14 mouse cellular contexts compared by ENCODE assay signal in genomic region chr1:57330228-57330627, GRCm38 (mm10). TPM values are rescaled to one million over a fixed set of nuclear protein-coding genes. Genes with fewer than 3 reads are reported as not detected.
DNase-seq lines count a peak whose midpoint lies in the region; ATAC-seq and TF ChIP-seq lines count a peak whose summit lies in the region.
"Had no signal": no experiment of that assay in that cellular context is flagged by ENCODE, and none has a peak within 500 bp of the region (broad histone marks: within the 10 kb centered on the region; RNA-seq: fewer than 3 reads in every experiment).

No protein-coding gene starts in this region.

- H3K27me3 ChIP-seq in hindbrain, embryonic 16.5 days (replicated peaks; ENCODE audit: control insufficient read depth, insufficient read depth, low read length) = no peaks in the 10 kb centered on the region
- no peaks in the 10 kb centered on the region for H3K27me3 ChIP-seq in hindbrain, embryonic 13.5 days
- H3K27me3 ChIP-seq in kidney, adult 2 months (replicated peaks; ENCODE audit: control insufficient read depth, insufficient read depth, low read length) = no peaks in the 10 kb centered on the region

- H3K4me3 ChIP-seq in hindbrain, embryonic 16.5 days (ENCODE audit: low read length) = no peak overlapping the region
- H3K4me3 ChIP-seq in hindbrain, embryonic 13.5 days = no peak overlapping the region
- H3K4me3 ChIP-seq in kidney, adult 2 months (ENCODE audit: insufficient read depth, low read depth, low read length) = no peak overlapping the region

- ATAC-seq in hindbrain, embryonic 16.5 days = peak; percentile 83
- ATAC-seq in hindbrain, embryonic 13.5 days (ENCODE audit: low FRiP score) = no peak
- ATAC-seq: activated CD4-positive, CD25-positive, alpha-beta regulatory T cell, adult 4 months had no signal

- WGBS in hindbrain, embryonic 16.5 days = 55% methylated on average over 6 of the region's 6 CpGs
- 64% methylated on average over 6 of the region's 6 CpGs for WGBS in hindbrain, embryonic 13.5 days
- WGBS in kidney, adult 2 months = 72% methylated on average over 6 of the region's 6 CpGs

- no peak overlapping the region for H3K9ac ChIP-seq in hindbrain, embryonic 16.5 days (ENCODE audit: low read depth, low read length)
- no peak overlapping the region for H3K9ac ChIP-seq in hindbrain, embryonic 13.5 days
- H3K9ac ChIP-seq: liver, embryonic 14.5 days had no signal

- TF ChIP-seq CTCF in kidney, adult 2 months (conservative IDR thresholded peaks at IDR 0.05; ENCODE audit: insufficient read depth, insufficient read length, low read depth, low read length) = no peak

- no peaks in the 10 kb centered on the region for H3K36me3 ChIP-seq in hindbrain, embryonic 16.5 days (ENCODE audit: control insufficient read depth, insufficient read depth, low read length)
- no peaks in the 10 kb centered on the region for H3K36me3 ChIP-seq in hindbrain, embryonic 13.5 days
- H3K36me3 ChIP-seq in kidney, adult 2 months (ENCODE audit: control insufficient read depth, insufficient read depth, low read length) = no peaks in the 10 kb centered on the region
- H3K36me3 ChIP-seq: G1E had no signal

- TF ChIP-seq POLR2A in kidney, adult 2 months (IDR thresholded peaks at IDR 0.05; ENCODE audit: low read depth, low read length) = no peak

- no peaks in the 10 kb centered on the region for H3K9me3 ChIP-seq in hindbrain, embryonic 16.5 days (ENCODE audit: control insufficient read depth, low read length)
- no peaks in the 10 kb centered on the region for H3K9me3 ChIP-seq in hindbrain, embryonic 13.5 days
- H3K9me3 ChIP-seq: G1E had no signal

- no peak overlapping the region for H3K27ac ChIP-seq in hindbrain, embryonic 16.5 days (ENCODE audit: low read depth, low read length)
- H3K27ac ChIP-seq in hindbrain, embryonic 13.5 days = no peak overlapping the region
- H3K27ac ChIP-seq in kidney, adult 2 months (ENCODE audit: insufficient read depth, low read depth, low read length) = no peak overlapping the region
- H3K27ac ChIP-seq: liver, embryonic 14.5 days had no signal

- no peaks in the 10 kb centered on the region; the same call in 1 of the 2 replicates for H3K4me1 ChIP-seq in hindbrain, embryonic 16.5 days (ENCODE audit: control insufficient read depth, insufficient read depth, low read depth, low read length)
- peaks cover 5% of the 10 kb centered on the region; the same call in 1 of the 2 replicates for H3K4me1 ChIP-seq in hindbrain, embryonic 13.5 days (replicated peaks)
- H3K4me1 ChIP-seq in kidney, adult 2 months (ENCODE audit: control insufficient read depth, insufficient read depth, low read length) = no peaks in the 10 kb centered on the region

- DNase-seq in brain, embryonic 18.5 days (ENCODE audit: low read depth, low spot score) = peak; percentile 74
- DNase-seq in cerebellum, postnatal 36 days = peak; percentile 57 to 65
- peak; percentile 6 to 8 for DNase-seq in layer of hippocampus, postnatal 36 days
- DNase-seq in spleen, postnatal 4 days (ENCODE audit: low spot score in 2 of 2) = no peak
- no peak for DNase-seq in kidney, adult 2 months
- DNase-seq in right cerebral cortex, postnatal 10 days (ENCODE audit: low spot score in 2 of 2) = no peak
- DNase-seq: heart, postnatal 36 days; lung, postnatal 4 days; thymus, postnatal 14 days had no signal

- no peak overlapping the region for H3K4me2 ChIP-seq in hindbrain, embryonic 16.5 days (ENCODE audit: low read length)
- no peak overlapping the region for H3K4me2 ChIP-seq in hindbrain, embryonic 13.5 days

RNA-seq across cellular contexts. Expression of gene 1700066M21Rik, which starts 47.2 kb away (rescaled TPM):
- 21.3 and 24.3 TPM in 2 replicates for polyA plus RNA-seq in hindbrain, embryonic 16.5 days (2015; fragmentation: Nextera tagmentation; extraction: Ambion mirVana)
- polyA plus RNA-seq in hindbrain, embryonic 13.5 days (2015; fragmentation: Nextera tagmentation; extraction: Ambion mirVana) = 14.7 and 17.6 TPM in 2 replicates
- 10 to 100 TPM; 25.0 to 26.7 TPM for total RNA-seq in layer of hippocampus, postnatal 36 days (2021)
- polyA plus RNA-seq in kidney, adult 2 months (2012; rRNA removed) = 2.8 and 15.2 TPM in 2 replicates

Comparison
In these comparisons a context has a peak if more than half of its experiments do, and no peak if none do; other contexts are left out.
1. DNase-seq: peak in brain, embryonic 18.5 days (single experiment), cerebellum, postnatal 36 days (2 of 2) and layer of hippocampus, postnatal 36 days (2 of 2); none in spleen, postnatal 4 days (0 of 2), kidney, adult 2 months (single experiment) and right cerebral cortex, postnatal 10 days (0 of 2).